Mouse (Mus musculus) heart, adult 2 months (tissue): ENCODE results near the gene Unc93b1.

Experiments
- CTCF ChIP-seq: fragments of 200-600 bp; IDR thresholded peaks from 2 replicates; pipeline ENCODE4 v1.8.1; 2022; ENCODE audit warnings: antibody characterized with exemption, mild to moderate bottlenecking, moderate library complexity
- EP300 ChIP-seq: fragments of 200-500 bp; IDR thresholded peaks from 2 replicates; pipeline ENCODE4 v1.6.1; 2011; ENCODE audit warnings: low read depth, low read length, control low read depth; ENCODE audit not compliant: insufficient read depth
- POLR2A ChIP-seq: fragments of 200-500 bp; IDR thresholded peaks from 2 replicates; pipeline ENCODE4 v1.6.1; 2011; ENCODE audit warnings: mild to moderate bottlenecking, low read depth, low read length, control low read depth; ENCODE audit not compliant: insufficient read depth

DNA sequence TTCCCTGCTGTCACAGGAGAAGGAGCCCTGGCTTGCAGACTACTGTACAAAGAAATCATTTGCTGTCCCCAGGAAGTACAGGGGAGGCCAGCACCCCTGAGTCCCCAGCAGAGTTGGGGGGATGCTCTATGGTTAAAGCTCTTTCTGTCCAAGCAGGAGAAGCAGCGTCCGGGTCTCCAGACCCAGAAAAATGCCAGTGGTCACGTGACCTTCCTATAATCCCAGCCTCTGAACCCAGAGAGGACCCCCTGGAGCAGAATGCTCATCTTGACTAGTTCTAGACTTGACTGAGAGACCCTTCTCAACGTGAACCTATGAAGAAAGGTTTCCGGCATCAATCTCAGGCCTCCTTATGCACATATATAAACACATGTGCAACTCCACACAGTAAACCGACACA is 9.1 kb upstream of the Unc93b1 start:
- no peak for TF ChIP-seq POLR2A
- TF ChIP-seq CTCF, result no peak
- no peak for TF ChIP-seq EP300
